Mouse (Mus musculus): ENCODE results near the gene Ocln.

DNA sequence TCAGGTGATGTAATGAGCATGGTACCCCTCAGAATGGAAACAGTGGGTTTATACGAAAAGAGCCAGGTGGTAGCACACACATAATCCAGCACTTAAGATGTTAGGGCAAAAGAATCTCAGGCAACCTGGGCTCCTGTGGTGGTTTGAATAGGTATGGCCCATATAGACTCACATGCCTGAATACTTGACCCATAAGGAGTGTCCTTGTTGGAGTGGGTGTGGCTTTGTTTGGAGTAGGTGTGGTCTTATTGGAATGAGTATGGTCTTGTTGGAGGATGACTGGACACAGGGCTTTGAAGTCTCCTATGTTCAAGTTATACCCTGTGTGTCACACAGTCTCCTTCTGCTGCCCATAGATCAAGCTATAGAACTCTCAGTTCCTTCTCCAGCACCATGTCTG, 15.8 kb upstream of the Ocln start:
- no peak for TF ChIP-seq POLR2A (IDR thresholded peaks at IDR 0.05; ENCODE audit: low read depth, low read length)
- no peak for TF ChIP-seq CTCF (IDR thresholded peaks at IDR 0.05; ENCODE audit: borderline replicate concordance, insufficient read depth, low read length)
